Mouse (Mus musculus) CH12.LX (cell line): ENCODE results near the gene Dhx9. TPM values are rescaled to one million over a fixed set of nuclear protein-coding genes. Genes with fewer than 3 reads are reported as not detected.

ENCODE experiments used
- DNase-seq: peaks from one replicate; pipeline ENCODE4 v3.0.0-alpha.2; 2013; ENCODE audit errors: extremely low read depth
- H3K27ac ChIP-seq: 2 replicates; pipeline ENCODE4 v1.5.1; 2012; ENCODE audit warnings: low read depth, mild to moderate bottlenecking, control low read depth, moderate library complexity; ENCODE audit not compliant: insufficient read depth
- H3K27me3 ChIP-seq: replicated peaks from 2 replicates; pipeline ENCODE3; 2012; ENCODE audit warnings: inconsistent platforms
- H3K36me3 ChIP-seq, 2 experiments: replicated peaks in 1 of 2; 2 replicates each; pipeline versions ENCODE3 to v1.6.1; 2012; ENCODE audit warnings: inconsistent platforms in 1 of 2, low read length in 1 of 2, mild to moderate bottlenecking in 1 of 2, mixed read lengths in 1 of 2, moderate library complexity in 1 of 2; ENCODE audit not compliant: control insufficient read depth in 1 of 2, insufficient read depth in 1 of 2
- H3K4me1 ChIP-seq, 2 experiments: 2 replicates each; pipeline ENCODE4 v1.6.1; 2012; ENCODE audit warnings: inconsistent platforms in 1 of 2, moderate library complexity in 1 of 2; ENCODE audit not compliant: insufficient read depth in 2 of 2, control insufficient read depth in 1 of 2
- H3K4me2 ChIP-seq: 2 replicates; pipeline ENCODE4 v1.6.1; 2012; ENCODE audit warnings: low read depth, mild to moderate bottlenecking, control low read depth; ENCODE audit not compliant: poor library complexity, insufficient read depth, severe bottlenecking
- H3K4me3 ChIP-seq, 3 experiments: fragments of 150-350 bp in 1 of 3; sonication (generic) in 1 of 3; replicated peaks in 1 of 3; 2 replicates each; pipeline versions ENCODE3 to v1.5.1; 2011 to 2012; ENCODE audit warnings: low read depth in 2 of 3, low read length in 2 of 3, mild to moderate bottlenecking in 2 of 3, moderate library complexity in 2 of 3, control low read depth in 1 of 3, improper control_type of control experiment in 1 of 3, inconsistent platforms in 1 of 3, mixed read lengths in 1 of 3; ENCODE audit not compliant: poor library complexity in 1 of 3
- H3K79me2 ChIP-seq: replicated peaks from 2 replicates; pipeline ENCODE4 v1.6.1; 2012; ENCODE audit warnings: mild to moderate bottlenecking, moderate library complexity; ENCODE audit not compliant: control insufficient read depth, poor library complexity, insufficient read depth, severe bottlenecking; ENCODE audit errors: extremely low read depth
- H3K9ac ChIP-seq: 2 replicates; pipeline ENCODE4 v1.6.1; 2012; ENCODE audit warnings: low read depth, mild to moderate bottlenecking, control low read depth, moderate library complexity; ENCODE audit not compliant: insufficient read depth
- H3K9me3 ChIP-seq: replicated peaks from 2 replicates; pipeline ENCODE3; 2012; ENCODE audit warnings: low read length, inconsistent platforms, mixed read lengths
- CHD2 ChIP-seq: IDR thresholded peaks from 2 replicates; pipeline ENCODE4 v1.6.1; 2011; ENCODE audit warnings: low read length, improper control_type of control experiment
- ELF1 ChIP-seq: IDR thresholded peaks from 2 replicates; pipeline ENCODE4 v1.6.1; 2014; ENCODE audit warnings: low read depth, mild to moderate bottlenecking, inconsistent platforms, low read length, improper control_type of control experiment
- ETS1 ChIP-seq: conservative IDR thresholded peaks from 2 replicates; pipeline ENCODE4 v1.6.1; 2012; ENCODE audit warnings: low read depth, mild to moderate bottlenecking, inconsistent platforms, low read length, improper control_type of control experiment, moderate library complexity
- GABPA ChIP-seq: IDR thresholded peaks from 2 replicates; pipeline ENCODE4 v1.6.1; 2012; ENCODE audit warnings: low read depth, low read length, improper control_type of control experiment, inconsistent platforms; ENCODE audit not compliant: insufficient replicate concordance
- JUND ChIP-seq: conservative IDR thresholded peaks from 2 replicates; pipeline ENCODE4 v1.6.1; 2011; ENCODE audit warnings: low read depth, low read length, improper control_type of control experiment
- MAFK ChIP-seq: IDR thresholded peaks from 2 replicates; pipeline ENCODE4 v1.6.1; 2011; ENCODE audit warnings: low read length, improper control_type of control experiment; ENCODE audit not compliant: insufficient replicate concordance
- MAZ ChIP-seq: IDR thresholded peaks from 2 replicates; pipeline ENCODE4 v1.6.1; 2012; ENCODE audit warnings: low read depth, mild to moderate bottlenecking, inconsistent platforms, low read length, improper control_type of control experiment, moderate library complexity
- MEF2A ChIP-seq: IDR thresholded peaks from 2 replicates; pipeline ENCODE4 v1.6.1; 2014; ENCODE audit warnings: low read depth, mild to moderate bottlenecking, inconsistent platforms, low read length, improper control_type of control experiment, borderline replicate concordance
- NELFE ChIP-seq: IDR thresholded peaks from 2 replicates; pipeline ENCODE4 v1.6.1; 2011; ENCODE audit warnings: low read depth, low read length, improper control_type of control experiment
- RAD21 ChIP-seq: IDR thresholded peaks from 2 replicates; pipeline ENCODE4 v1.6.1; 2011; ENCODE audit warnings: low read depth, mild to moderate bottlenecking, low read length, improper control_type of control experiment, moderate library complexity
- SIN3A ChIP-seq: IDR thresholded peaks from 2 replicates; pipeline ENCODE4 v1.6.1; 2012; ENCODE audit warnings: low read length, improper control_type of control experiment, inconsistent platforms
- UBTF ChIP-seq: IDR thresholded peaks from 2 replicates; pipeline ENCODE4 v1.6.1; 2012; ENCODE audit warnings: low read depth, mild to moderate bottlenecking, inconsistent platforms, low read length, improper control_type of control experiment, moderate library complexity
- USF1 ChIP-seq: IDR thresholded peaks from 2 replicates; pipeline ENCODE4 v1.6.1; 2014; ENCODE audit warnings: low read depth, mild to moderate bottlenecking, inconsistent platforms, low read length, improper control_type of control experiment
- USF2 ChIP-seq: conservative IDR thresholded peaks from 2 replicates; pipeline ENCODE4 v1.6.1; 2011; ENCODE audit warnings: low read depth, low read length, improper control_type of control experiment
- ZC3H11A ChIP-seq: IDR thresholded peaks from 2 replicates; pipeline ENCODE4 v1.6.1; 2012; ENCODE audit warnings: low read depth, mild to moderate bottlenecking, inconsistent platforms, low read length, improper control_type of control experiment
- ZKSCAN1 ChIP-seq: IDR thresholded peaks from 2 replicates; pipeline ENCODE4 v1.6.1; 2012; ENCODE audit warnings: low read depth, inconsistent platforms, low read length, improper control_type of control experiment, borderline replicate concordance
- dilution Hi-C: fragments of 300-500 bp; cut with MboI; formaldehyde crosslinking; loops from 2 replicates; pipeline ENCODE4 v1.14.3; 2020; ENCODE audit warnings: low sequenced_read_pairs; ENCODE audit not compliant: extremely low pct_unique_long_range_greater_than_20kb, extremely low pct_ligation_motif_present
- in situ Hi-C: fragments of 300-500 bp; cut with MboI; formaldehyde crosslinking; loops from 3 replicates; pipeline ENCODE4 v1.14.3; 2019; ENCODE audit warnings: low sequenced_read_pairs, low pct_ligation_motif_present, low pct_unique_long_range_greater_than_20kb, mixed read lengths
- polyA plus RNA-seq: library from polyadenylated mRNA; unstranded; fragments of >175 nt; gene quantifications from 2 replicates; pipeline ENCODE4 v1.2.1, GENCODE M21; 2012; ENCODE audit warnings: low read depth; ENCODE audit not compliant: insufficient read length
- total RNA-seq, 2 experiments: library from RNA; depleted of rRNA; stranded (reverse); fragments of 300-350 nt in 1 of 2; fragments of >200 nt in 1 of 2; gene quantifications; 2 replicates each; pipeline ENCODE4 v1.2.3; 2012 to 2014

Gene Dhx9
- total and polyA plus RNA-seq, 3 experiments, result 55.4 to 233 (median 98.8) TPM

- no peak for DNase-seq
- Histone ChIP-seq H3K4me2 (peak overlapping the region; percentile 17), H3K27ac (no peak overlapping the region), H3K36me3 (no peaks in the 10 kb centered on the region), H3K79me2 (no peaks in the 10 kb centered on the region), H3K9ac (no peak overlapping the region), H3K4me1 (0 out of 4 replicates have a peak, but pooled peaks cover 0 to 4% of the 10 kb centered on the region in 2 experiments), H3K27me3 (no peaks in the 10 kb centered on the region), H3K9me3 (no peaks in the 10 kb centered on the region), H3K4me3 (no peak overlapping the region)
- TF ChIP-seq ELF1, result no peak
- TF ChIP-seq JUND, result no peak
- no peak for TF ChIP-seq USF2
- TF ChIP-seq ETS1, result no peak
- dilution Hi-C loops, result no loop called here
- in situ Hi-C loops, result no loop called here
These were observed 44.9 kb upstream of the Dhx9 start for GRCm38 (mm10) chr1:153532234-153532841.

GRCm38 (mm10) chr1:153531677-153532233 lies 44.3 kb upstream of the Dhx9 start:
- no peak for TF ChIP-seq UBTF
- no peak for TF ChIP-seq NELFE
- no peak for TF ChIP-seq ZC3H11A
- no peak for TF ChIP-seq ETS1
- no peak for TF ChIP-seq ZKSCAN1
- TF ChIP-seq SIN3A, result no peak
- TF ChIP-seq USF1, result no peak
- no peak for TF ChIP-seq CHD2
- TF ChIP-seq RAD21, result no peak
- no peak for TF ChIP-seq MAFK
- no peak for TF ChIP-seq MEF2A
- no peak for TF ChIP-seq GABPA
- TF ChIP-seq MAZ, result no peak
- no peak for DNase-seq
- dilution Hi-C loops, result no loop called here

More at GRCm38 (mm10) chr1:153531677-153532233, 44.3 kb upstream of the Dhx9 start:
- peak overlapping the region; percentile 17; the same call in 1 of the 2 replicates for H3K4me2 ChIP-seq
- H3K9me3 ChIP-seq, result no peaks in the 10 kb centered on the region
- 0 out of 4 replicates have a peak, but pooled peaks cover 0 to 4% of the 10 kb centered on the region in 2 experiments for H3K4me1 ChIP-seq
- in situ Hi-C loops, result no loop called here
- no peaks in the 10 kb centered on the region for H3K79me2 ChIP-seq
- no peak overlapping the region for H3K27ac ChIP-seq
- H3K4me3 ChIP-seq, result no peak overlapping the region
- no peak overlapping the region for H3K9ac ChIP-seq
- no peaks in the 10 kb centered on the region for H3K27me3 ChIP-seq
- no peaks in the 10 kb centered on the region for H3K36me3 ChIP-seq
